Mouse (Mus musculus) spleen, embryonic (tissue): ENCODE data around the gene Ppm1g.
"Not testable (repeated sequence)": the region's sequence is repeated elsewhere in the genome, so short reads cannot be mapped to it uniquely, and the experiment has no call there.

Experiments
- CTCF ChIA-PET: fragments of 350-600 bp; sonication (Branson Sonifier 250); formaldehyde crosslinking; loops from one replicate; lab custom pipeline; 2022; lab: Charles Lee

The Ppm1g gene

GRCm38 (mm10) chr5:31219474-31219873 lies 1.0 kb downstream of the Ppm1g start:
- CTCF ChIA-PET: interaction anchor here (1.2 kb wide), 1 partner anchor 109 kb away, joined by 3 read pairs; no protein-coding TSS in a partner anchor

GRCm38 (mm10) chr5:31219070-31219469 lies 1.4 kb downstream of the Ppm1g start:
- CTCF ChIA-PET: interaction anchor here (0.6 to 1.2 kb wide), 3 partner anchors 33 to 303 kb away, joined by 3 to 5 read pairs (median 3); no protein-coding TSS in a partner anchor

DNA sequence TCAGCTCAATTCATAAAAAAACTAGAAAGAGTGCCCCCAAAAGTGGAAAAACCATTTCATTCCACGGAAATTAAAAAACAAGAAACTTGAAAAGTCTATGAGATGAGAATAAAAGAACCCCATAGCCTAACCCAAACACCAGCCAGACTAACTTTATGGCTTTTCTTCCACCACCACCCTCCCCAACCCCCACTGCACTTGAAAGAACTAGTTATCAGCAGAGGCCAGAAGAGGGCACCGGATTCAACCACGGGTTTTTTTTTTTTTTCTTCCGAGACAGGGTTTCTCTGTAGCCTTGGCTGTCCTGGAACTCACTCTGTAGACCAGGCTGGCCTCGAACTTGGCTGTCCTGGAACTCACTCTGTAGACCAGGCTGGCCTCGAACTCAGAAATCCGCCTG lies 2.2 kb downstream of the Ppm1g start:
- CTCF ChIA-PET: interaction anchor here (0.7 to 1.2 kb wide), 3 partner anchors 32 to 509 kb away, joined by 3 read pairs; no protein-coding TSS in a partner anchor

DNA sequence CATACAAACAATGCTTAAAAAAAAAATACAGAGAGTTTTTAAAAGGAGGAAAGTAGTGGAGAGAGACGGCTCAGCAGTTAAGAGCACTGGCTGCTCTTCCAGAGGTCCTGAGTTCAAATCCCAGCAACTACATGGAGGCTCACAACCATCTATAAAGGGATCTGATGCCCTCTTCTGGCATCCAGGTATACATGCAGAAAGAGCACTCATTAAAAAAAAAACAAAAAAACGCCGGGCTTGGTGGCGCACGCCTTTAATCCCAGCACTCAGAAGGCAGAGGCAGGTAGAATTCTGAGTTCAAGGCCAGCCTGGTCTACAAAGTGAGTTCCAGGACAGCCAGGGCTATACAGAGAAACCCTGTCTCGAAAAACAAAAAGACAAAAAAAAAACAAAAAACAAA lies 3.9 kb downstream of the Ppm1g start:
- CTCF ChIA-PET: not testable (repeated sequence)

- CTCF ChIA-PET: interaction anchor here (1.1 kb wide), 1 partner anchor 11 kb away, joined by 3 read pairs; no protein-coding TSS in a partner anchor
Measured at GRCm38 (mm10) chr5:31204421-31204820, 16.1 kb downstream of the Ppm1g start.

DNA sequence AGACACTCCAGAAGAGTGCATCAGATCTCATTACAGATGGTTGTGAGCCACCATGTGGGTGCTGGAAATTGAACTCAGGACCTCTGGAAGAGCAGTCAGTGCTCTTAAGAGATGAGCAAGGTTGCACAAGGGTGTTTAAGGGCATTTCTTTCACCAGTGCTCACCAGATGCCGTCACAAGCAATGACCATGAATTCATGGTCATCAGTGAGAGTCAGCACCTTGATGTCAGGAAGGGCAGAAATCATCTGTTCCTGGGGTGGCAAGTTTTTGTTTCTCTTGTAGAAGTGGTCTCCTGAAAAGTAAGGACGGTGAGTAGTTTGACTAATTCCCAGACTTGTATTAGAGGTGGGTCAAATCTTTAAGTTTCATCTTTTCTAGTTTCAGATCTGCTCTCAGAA lies 16.6 kb downstream of the Ppm1g start:
- CTCF ChIA-PET: interaction anchor here (1.1 kb wide), 1 partner anchor 11 kb away, joined by 3 read pairs; no protein-coding TSS in a partner anchor

DNA sequence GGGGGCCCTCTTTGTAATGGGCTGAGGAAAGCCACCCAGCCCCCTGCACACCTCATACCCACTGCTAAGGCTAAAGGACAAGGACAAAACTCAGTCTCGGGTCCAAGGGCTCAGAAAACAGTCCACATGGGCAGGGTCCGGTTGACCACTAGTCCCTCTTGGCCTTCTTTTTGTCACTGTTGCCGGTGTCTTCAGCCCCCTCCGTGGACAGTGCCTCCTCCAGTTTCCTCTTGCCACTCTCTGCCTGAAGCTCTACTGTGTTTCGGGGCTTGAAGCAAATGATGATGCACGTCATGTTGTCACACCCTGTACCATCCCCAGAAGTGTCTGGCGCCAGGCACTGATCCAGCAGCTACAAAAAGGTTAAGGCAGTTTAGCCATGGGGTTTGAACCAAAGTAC lies 17.6 kb downstream of the Ppm1g start:
- CTCF ChIA-PET: no interaction called here

- CTCF ChIA-PET: no interaction called here
Measured at GRCm38 (mm10) chr5:31201742-31202590, 18.5 kb downstream of the Ppm1g start, which contains the start of gene Zfp513. Gene Zfp513, minus strand, starts transcription at chr5:31202303.

DNA sequence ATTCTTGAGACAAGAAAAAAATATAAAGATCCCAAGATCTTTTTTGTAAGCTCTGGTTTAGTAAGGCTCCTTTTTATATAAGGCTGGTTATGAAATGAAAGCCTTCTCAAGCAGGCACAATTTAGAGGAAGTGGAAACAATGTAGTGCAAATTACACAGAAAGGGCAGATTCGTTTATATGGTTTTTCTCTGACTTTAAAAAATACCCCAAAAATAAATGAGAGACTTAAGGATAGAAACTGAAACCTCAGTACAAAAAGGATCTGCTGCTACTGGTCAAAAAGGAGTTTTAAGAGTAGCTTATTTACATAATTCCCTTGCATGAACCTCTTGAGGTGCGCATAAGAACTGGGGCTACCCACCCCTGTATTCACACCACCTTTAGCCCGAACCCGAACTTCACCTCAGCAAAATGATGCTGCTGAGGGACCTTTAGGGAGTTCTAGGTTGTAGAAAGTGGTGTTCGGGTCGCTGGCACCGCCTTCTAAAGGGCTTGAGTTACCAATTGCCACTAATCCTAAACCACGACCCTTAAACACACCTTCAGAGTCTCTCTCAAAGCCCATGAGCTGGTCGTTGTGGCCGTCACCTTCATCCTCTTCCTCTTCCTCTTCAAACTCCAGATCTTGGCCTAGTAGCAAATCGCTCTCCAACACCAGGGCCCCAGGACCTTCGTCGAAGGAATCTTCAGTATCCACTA lies 19.3 kb downstream of the Ppm1g start:
- CTCF ChIA-PET: no interaction called here

GRCm38 (mm10) chr5:31200327-31200768 lies 20.1 kb downstream of the Ppm1g start:
- CTCF ChIA-PET: no interaction called here

GRCm38 (mm10) chr5:31199893-31200292 lies 20.6 kb downstream of the Ppm1g start:
- CTCF ChIA-PET: no interaction called here

- CTCF ChIA-PET: no interaction called here
Measured at GRCm38 (mm10) chr5:31199321-31199892, 21.1 kb downstream of the Ppm1g start.

DNA sequence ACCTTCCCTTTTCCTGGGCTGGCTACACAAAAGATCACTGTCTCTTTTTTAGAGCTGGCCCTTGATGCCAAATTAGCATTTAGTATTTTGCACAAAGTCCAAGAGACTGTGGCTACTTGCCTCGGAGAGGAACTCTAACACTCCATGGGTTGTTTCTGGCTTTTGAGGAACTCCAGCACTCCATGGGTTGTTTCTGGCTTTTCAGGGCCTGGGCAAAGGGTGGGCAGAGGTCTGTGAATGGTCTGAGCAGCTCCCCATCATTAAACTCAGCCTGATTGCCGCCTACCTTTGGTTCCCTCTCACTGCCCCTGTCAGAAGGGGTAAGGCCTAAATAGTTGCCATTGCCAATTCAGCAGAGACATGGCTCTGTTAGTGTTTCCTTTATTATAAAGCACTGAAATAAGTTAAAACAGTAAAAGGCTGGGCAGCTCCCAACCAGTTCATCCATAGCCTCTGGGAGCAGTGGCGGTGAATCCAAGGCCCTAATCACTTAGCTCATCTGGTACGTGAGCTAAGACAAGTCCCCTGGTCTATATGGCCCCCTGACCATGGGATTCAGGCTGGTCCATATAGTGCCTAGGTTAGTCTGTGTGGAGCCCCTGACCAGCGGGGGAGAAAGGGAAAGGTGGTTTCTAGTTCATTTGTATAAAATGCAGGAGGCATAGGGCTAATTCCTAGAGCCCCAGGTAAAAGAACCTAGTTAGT lies 21.7 kb downstream of the Ppm1g start:
- CTCF ChIA-PET: no interaction called here

GRCm38 (mm10) chr5:31198170-31198569 lies 22.3 kb downstream of the Ppm1g start:
- CTCF ChIA-PET: no interaction called here

- CTCF ChIA-PET: no interaction called here
Measured at GRCm38 (mm10) chr5:31197072-31197471, 23.4 kb downstream of the Ppm1g start.

DNA sequence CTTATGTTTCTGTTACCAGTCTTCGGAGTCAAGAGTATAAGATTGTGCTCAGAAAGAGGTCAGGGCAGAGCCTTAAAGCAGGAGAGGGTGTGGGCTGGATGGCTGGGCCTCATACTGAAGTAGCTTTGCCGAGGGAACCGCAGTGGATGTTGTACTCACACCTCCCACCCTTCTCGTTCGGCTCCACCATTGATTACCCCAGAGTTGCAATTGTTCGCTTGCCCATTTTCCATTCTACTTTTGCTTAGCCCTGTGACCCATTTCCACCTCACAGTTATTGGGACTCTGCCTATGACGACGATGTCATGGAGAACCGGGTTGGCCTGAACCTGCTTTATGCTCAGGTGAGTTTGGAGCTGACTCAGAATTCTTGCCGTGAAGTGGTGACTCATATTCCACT lies 24.3 kb downstream of the Ppm1g start:
- CTCF ChIA-PET: no interaction called here

GRCm38 (mm10) chr5:31195671-31196070 lies 24.8 kb downstream of the Ppm1g start:
- CTCF ChIA-PET: interaction anchor here (0.6 kb wide), 2 partner anchors 35 to 1563 kb away, joined by 3 read pairs; no protein-coding TSS in a partner anchor

GRCm38 (mm10) chr5:31194486-31195485 lies 25.7 kb downstream of the Ppm1g start:
- CTCF ChIA-PET: interaction anchor here (0.5 to 0.6 kb wide), 2 partner anchors 485 to 1564 kb away, joined by 3 read pairs; no protein-coding TSS in a partner anchor

GRCm38 (mm10) chr5:31193631-31194281 lies 26.7 kb downstream of the Ppm1g start:
- CTCF ChIA-PET: no interaction called here
